Mouse (Mus musculus) heart, postnatal 25 days (tissue): ENCODE results near the gene Vasp. TPM values are rescaled to one million over a fixed set of nuclear protein-coding genes. Genes with fewer than 3 reads are reported as not detected.

Experiments
- DNase-seq: peaks from one replicate; pipeline ENCODE4 v3.0.0; 2022; ENCODE audit warnings: low spot score
- intact Hi-C: fragments of 180-260 bp; cut with DNase I; formaldehyde crosslinking; loops from one replicate; pipeline ENCODE4 v1.15.1; 2025
- total RNA-seq, 2 experiments: library from RNA; stranded (reverse); gene quantifications; 2 replicates each; pipeline ENCODE4 v1.2.3; 2021

The Vasp gene
- total RNA-seq, 2 experiments from 2014 or later: 35.7 to 39.4 TPM

- no peak for DNase-seq
- intact Hi-C loops: no loop called here
Measured at GRCm38 (mm10) chr7:19217492-19217891, 54.1 kb downstream of the Vasp start.

DNA sequence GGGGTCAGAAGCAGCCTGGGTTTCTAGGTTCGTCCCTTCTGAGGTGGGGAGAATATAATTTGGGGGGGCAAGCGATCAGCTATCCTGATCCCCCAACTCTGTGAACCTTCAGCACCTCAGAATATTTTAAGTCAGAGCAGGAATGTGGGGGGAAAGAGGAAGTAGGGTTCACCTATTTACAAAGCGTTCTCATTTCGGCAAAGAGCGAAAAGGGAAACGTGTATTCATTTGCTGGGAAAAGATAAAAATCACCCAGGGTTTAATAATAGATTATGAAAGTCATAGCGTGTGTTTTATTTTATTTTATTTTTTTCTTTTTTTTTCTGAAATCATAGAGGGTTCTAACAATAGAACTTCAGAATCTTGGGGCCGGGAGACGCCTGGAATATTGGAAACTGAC, 56.7 kb downstream of the Vasp start:
- intact Hi-C loops: no loop called here
- no peak for DNase-seq

GRCm38 (mm10) chr7:19214369-19214768, 57.2 kb downstream of the Vasp start:
- intact Hi-C loops: no loop called here
- DNase-seq: no peak

DNA sequence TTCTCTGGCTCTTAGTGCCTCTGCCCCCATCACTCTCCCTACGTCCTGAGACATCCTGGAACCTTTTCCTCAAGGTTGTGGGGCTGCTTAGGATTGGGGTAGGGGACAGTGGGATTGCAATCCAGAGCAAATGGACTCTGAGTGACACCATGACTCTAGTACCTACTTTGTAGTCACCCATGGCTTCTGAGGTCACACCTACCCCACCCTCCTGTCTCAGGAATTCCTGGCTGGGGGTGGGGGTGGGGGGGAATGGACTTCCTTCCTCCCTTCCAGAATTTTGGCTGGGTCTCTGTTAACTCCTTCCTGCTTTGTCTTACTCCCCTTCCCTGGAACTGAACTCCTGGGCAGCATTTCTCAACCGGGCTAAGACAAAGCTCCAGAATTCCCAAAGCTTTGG, 58.2 kb downstream of the Vasp start:
- intact Hi-C loops: no loop called here
- no peak for DNase-seq

DNA sequence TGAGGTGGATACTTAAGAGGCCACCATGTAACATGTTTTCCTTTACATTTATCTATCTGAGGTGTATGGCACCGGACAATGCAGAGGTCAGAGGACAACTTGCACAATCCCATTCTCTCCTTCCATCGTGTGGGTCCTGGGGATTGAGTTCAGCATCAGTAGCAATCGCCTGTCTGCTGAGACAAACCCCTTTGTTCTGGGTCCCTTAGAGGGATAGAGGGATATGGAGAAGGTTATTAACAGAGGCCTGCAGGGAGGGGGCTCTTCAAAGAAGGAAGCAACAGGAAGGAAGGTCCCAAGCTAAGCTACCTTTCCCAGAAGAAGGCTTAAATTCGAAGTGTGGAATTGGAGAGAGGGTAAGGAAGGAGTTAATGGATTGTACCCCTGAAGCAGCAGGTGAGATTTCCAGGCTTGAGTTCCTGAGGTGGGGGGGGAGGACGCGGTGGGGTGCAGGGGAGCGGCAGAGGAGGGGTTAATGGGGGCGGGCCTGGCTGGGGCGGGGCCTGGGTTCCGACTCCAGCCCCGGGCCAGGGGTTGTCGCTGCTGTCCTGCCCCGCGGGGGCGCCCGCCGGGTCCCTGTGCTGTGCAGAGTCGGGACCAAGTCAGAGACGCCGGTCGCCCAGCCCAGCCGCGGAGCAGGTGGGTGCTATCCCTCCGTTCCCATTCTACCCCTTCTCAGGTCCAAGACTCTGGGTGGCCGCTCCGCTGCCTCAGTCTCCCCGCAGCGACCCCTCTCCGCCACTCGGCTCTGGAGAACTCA, 59.4 kb downstream of the Vasp start, which contains the start of gene Gpr4:
Gpr4 (plus strand) TSS at position 543 of the 760 bp plus-strand sequence.
- intact Hi-C loops: no loop called here
- peak; percentile 47 for DNase-seq

DNA sequence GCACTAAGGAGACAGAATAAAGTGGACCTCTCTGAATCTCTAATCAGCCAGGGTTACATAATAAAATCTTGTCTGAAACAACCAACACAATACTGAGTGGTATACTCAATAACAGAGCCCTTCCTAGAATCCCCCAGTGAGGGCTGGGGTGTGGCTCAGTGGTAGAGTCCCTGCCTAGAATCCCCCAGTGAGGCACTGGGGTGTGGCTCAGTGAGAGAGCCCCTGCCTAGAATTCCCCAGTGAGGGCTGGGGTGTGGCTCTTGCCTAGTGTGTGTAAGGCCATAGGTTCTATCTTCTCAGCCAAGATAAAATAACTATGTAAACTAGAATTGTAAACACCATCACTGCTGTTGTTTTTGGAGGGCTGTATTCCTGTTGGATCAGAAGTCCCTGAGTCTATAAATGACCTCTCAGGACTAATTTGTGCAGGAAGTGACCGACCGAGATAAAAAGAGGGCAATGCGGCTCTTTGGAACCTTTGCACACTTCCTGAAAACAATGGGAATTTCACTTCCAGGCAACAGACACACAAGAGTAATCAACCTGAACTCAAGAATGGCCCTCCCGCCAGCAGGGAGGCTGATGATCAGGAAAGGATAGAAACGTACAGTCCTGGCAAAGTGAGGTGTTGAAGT, 60.5 kb downstream of the Vasp start:
- DNase-seq: no peak
- intact Hi-C loops: no loop called here

- intact Hi-C loops: no loop called here
- no peak for DNase-seq
Measured at GRCm38 (mm10) chr7:19210010-19210409, 61.6 kb downstream of the Vasp start.

- intact Hi-C loops: loop anchor here (2.0 to 10.0 kb wide), 2 partner anchors 31 to 55 kb away; no protein-coding TSS in a partner anchor
Measured at GRCm38 (mm10) chr7:19209494-19209893, 62.1 kb downstream of the Vasp start.

DNA sequence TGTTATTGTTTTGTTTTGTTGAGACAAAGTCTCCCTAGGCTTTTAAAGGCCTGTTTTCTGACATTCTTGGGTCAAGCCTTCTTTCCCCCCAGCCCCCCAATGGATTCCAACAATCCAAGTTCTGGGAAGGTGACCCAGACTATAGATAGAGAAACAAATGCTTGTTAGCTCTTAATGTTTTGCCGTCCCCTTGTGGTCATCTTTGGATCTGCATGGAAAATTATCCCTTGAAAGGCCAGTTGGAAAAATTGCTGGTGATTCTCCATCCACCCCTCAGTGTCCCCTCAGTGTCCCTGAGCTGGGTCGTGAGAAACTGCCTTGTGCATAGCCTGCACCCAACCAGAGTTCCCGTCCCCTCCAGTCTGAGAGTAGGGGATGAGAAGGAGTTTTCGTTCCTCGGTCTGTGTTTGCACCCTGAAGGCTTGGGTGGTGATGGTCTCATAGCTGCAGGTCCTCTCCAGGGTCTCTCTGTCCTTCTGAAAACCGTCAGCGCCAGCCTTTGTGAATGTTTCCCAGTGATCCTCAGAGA, 62.6 kb downstream of the Vasp start:
- intact Hi-C loops: loop anchor here (2.0 to 10.0 kb wide), 2 partner anchors 30 to 54 kb away; no protein-coding TSS in a partner anchor
- DNase-seq: no peak

More at GRCm38 (mm10) chr7:19209494-19209893, 62.1 kb downstream of the Vasp start:
- DNase-seq: no peak

DNA sequence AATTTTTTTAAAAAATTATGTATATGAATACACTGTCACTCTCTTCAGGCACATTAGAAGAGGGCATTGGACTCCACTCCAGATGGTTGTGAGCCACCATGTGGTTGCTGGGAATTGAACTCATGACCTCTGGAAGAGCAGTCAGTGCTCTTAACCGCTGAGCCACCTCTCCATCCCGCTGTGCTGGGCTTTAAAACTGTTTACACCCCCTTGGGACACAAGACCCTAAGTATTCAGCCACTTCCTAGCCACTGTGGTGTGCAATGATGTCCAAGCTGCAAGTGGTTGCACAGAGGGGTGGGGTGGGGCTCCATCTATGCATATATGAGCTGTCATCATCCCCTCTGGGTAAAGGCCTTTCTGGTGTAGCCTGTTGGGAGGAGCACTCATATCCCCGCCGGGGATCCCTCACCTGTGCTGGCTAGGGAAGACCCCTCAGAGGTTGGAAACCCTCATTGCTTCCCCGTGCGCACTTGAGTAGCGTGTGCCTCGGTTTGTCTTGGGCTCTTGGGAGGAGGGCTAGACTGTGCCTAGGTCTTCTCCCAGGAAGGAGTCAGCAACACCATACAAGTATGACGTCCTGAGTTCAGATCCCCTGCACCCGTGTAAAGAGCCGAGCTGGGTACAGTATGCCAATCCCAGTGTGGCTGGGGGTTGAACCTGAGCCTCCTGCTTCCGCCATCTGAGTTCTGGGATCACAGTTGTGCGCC, 63.3 kb downstream of the Vasp start:
- intact Hi-C loops: loop anchor here (2.0 to 10.0 kb wide), 2 partner anchors 30 to 54 kb away; no protein-coding TSS in a partner anchor
- DNase-seq: no peak

Other genes with a start within 250 kb of the Vasp start
- gene Foxa3, start 248.3 kb downstream of the Vasp start, total RNA-seq: not detected
- gene Sympk, start 247.4 kb downstream of the Vasp start, total RNA-seq: 10 to 100 TPM; 76.3 to 80.1 TPM
- gene Rsph6a, start 217.1 kb downstream of the Vasp start, total RNA-seq: not detected
- gene Dmwd, start 195.6 kb downstream of the Vasp start, total RNA-seq: 10 to 100 TPM; 43.9 to 45.4 TPM
- gene Dmpk, start 188.0 kb downstream of the Vasp start, total RNA-seq: 100 to 1,000 TPM; 555 to 584 TPM
- gene Six5, start 177.2 kb downstream of the Vasp start, total RNA-seq: 1 to 10 TPM; 8.6 to 9.8 TPM
- gene Gm4969, start 153.4 kb downstream of the Vasp start, total RNA-seq: not detected
- 1 to 10 TPM; 5.4 to 5.5 TPM for gene Fbxo46, start 152.0 kb downstream of the Vasp start, total RNA-seq
- 1 to 10 TPM; 4.6 to 5.1 TPM for gene Qpctl, start 122.5 kb downstream of the Vasp start, total RNA-seq
- gene Snrpd2, start 122.1 kb downstream of the Vasp start, total RNA-seq: 10 to 100 TPM; 67.8 to 71.0 TPM
- gene Gipr, start 105.7 kb downstream of the Vasp start, total RNA-seq: under 1 TPM; 0.21 to 0.22 TPM
- 10 to 100 TPM; 37.1 to 37.8 TPM for gene Eml2, start 95.4 kb downstream of the Vasp start, total RNA-seq
- gene Gpr4, start 59.3 kb downstream of the Vasp start, total RNA-seq: 1 to 10 TPM; 8.6 to 9.4 TPM
- 10 to 100 TPM; 57.6 to 59.3 TPM for gene Opa3, start 43.5 kb downstream of the Vasp start, total RNA-seq
- not detected for gene Ppm1n, start 8.2 kb upstream of the Vasp start, total RNA-seq
- 100 to 1,000 TPM; 124 to 136 TPM for gene Rtn2, start 10.8 kb upstream of the Vasp start, total RNA-seq
- under 1 TPM; 0.59 to 0.81 TPM for gene Fosb, start 38.2 kb upstream of the Vasp start, total RNA-seq
- 10 to 100 TPM; 40.7 to 45.1 TPM for gene Ercc1, start 73.0 kb upstream of the Vasp start, total RNA-seq
- gene Cd3eap, start 87.7 kb upstream of the Vasp start, total RNA-seq: 1 to 10 TPM; 9.1 to 9.7 TPM
- 10 to 100 TPM; 36.5 to 40.5 TPM for gene Ppp1r13l, start 87.9 kb upstream of the Vasp start, total RNA-seq
- 10 to 100 TPM; 10.8 to 12.6 TPM for gene Ercc2, start 110.2 kb upstream of the Vasp start, total RNA-seq
- gene Klc3, start 132.3 kb upstream of the Vasp start, total RNA-seq: under 1 TPM; 0.23 to 0.31 TPM
- 1,000 to 10,000 TPM; 4,463 to 5,048 TPM for gene Ckm, start 133.0 kb upstream of the Vasp start, total RNA-seq
- gene Mark4, start 187.0 kb upstream of the Vasp start, total RNA-seq: 10 to 100 TPM; 22.3 to 24.3 TPM
- gene Exoc3l2, start 191.5 kb upstream of the Vasp start, total RNA-seq: 1 to 10 TPM; 1.2 to 1.3 TPM
- gene Bloc1s3, start 236.6 kb upstream of the Vasp start, total RNA-seq: 1 to 10 TPM; 2.3 to 2.4 TPM
- gene Trappc6a, start 236.6 kb upstream of the Vasp start, total RNA-seq: 10 to 100 TPM; 35.6 to 35.9 TPM
- not detected for gene Nkpd1, start 246.0 kb upstream of the Vasp start, total RNA-seq